Mouse (Mus musculus): ENCODE results near the gene Wbp11. TPM values are rescaled to one million over a fixed set of nuclear protein-coding genes. Genes with fewer than 3 reads are reported as not detected.

The Wbp11 gene
- 10 to 100 TPM; 72.0 to 77.7 TPM for total RNA-seq (2021)
- long read RNA-seq, experiment 1, transcript Wbp11-201 (12 exons, 2,739 nt) = major isoform, 62 of 82 reads
- long read RNA-seq, experiment 1, partial matches to known transcripts = 3 of 82 reads
- long read RNA-seq, experiment 1, other reads (novel, unspliced or antisense) = 17 of 82 reads
- long read RNA-seq, experiment 2, transcript Wbp11-201 (12 exons, 2,739 nt) = major isoform, 32 of 67 reads
- long read RNA-seq, experiment 2, partial matches to known transcripts = 24 of 67 reads
- long read RNA-seq, experiment 2, other reads (novel, unspliced or antisense) = 11 of 67 reads

- DNase-seq (ENCODE audit: low spot score in 2 of 2) = peak; percentile 92 to 93
These were observed at the start of gene Wbp11 for GRCm38 (mm10) chr6:136827881-136828561. Gene Wbp11 (minus strand): TSS chr6:136828233.

GRCm38 (mm10) chr6:136875670-136876069 is 47.6 kb upstream of the Wbp11 start, which contains the start of gene Mgp:
Gene Mgp (minus strand): TSS chr6:136875823.
- DNase-seq (ENCODE audit: low spot score in 2 of 2) = no peak

GRCm38 (mm10) chr6:136874599-136874998 is 46.6 kb upstream of the Wbp11 start:
- no peak for DNase-seq (ENCODE audit: low spot score in 2 of 2)

- DNase-seq (ENCODE audit: low spot score in 2 of 2) = no peak
These were observed 40.9 kb upstream of the Wbp11 start for GRCm38 (mm10) chr6:136868921-136869320.

- DNase-seq (ENCODE audit: low spot score in 2 of 2) = no peak
These were observed 38.1 kb upstream of the Wbp11 start for GRCm38 (mm10) chr6:136866150-136866549.

- DNase-seq (ENCODE audit: low spot score in 2 of 2) = no peak
These were observed 37.3 kb upstream of the Wbp11 start for GRCm38 (mm10) chr6:136865360-136865759.

GRCm38 (mm10) chr6:136861020-136861419 is 33.0 kb upstream of the Wbp11 start:
- DNase-seq (ENCODE audit: low spot score in 2 of 2) = no peak

GRCm38 (mm10) chr6:136858420-136858819 is 30.4 kb upstream of the Wbp11 start:
- no peak for DNase-seq (ENCODE audit: low spot score in 2 of 2)

- DNase-seq (ENCODE audit: low spot score in 2 of 2) = peak in 1 of 2 experiments; percentile 12
These were observed 29.8 kb upstream of the Wbp11 start for GRCm38 (mm10) chr6:136857873-136858260.

GRCm38 (mm10) chr6:136857186-136857872 is 29.3 kb upstream of the Wbp11 start, which contains the start of gene Art4:
Gene Art4 (minus strand): TSS chr6:136857733.
- DNase-seq (ENCODE audit: low spot score in 2 of 2) = no peak

GRCm38 (mm10) chr6:136856071-136856636 is 28.1 kb upstream of the Wbp11 start:
- no peak for DNase-seq (ENCODE audit: low spot score in 2 of 2)

GRCm38 (mm10) chr6:136855183-136855582 is 27.1 kb upstream of the Wbp11 start:
- DNase-seq (ENCODE audit: low spot score in 2 of 2) = no peak

GRCm38 (mm10) chr6:136854361-136854781 is 26.3 kb upstream of the Wbp11 start:
- no peak for DNase-seq (ENCODE audit: low spot score in 2 of 2)

- DNase-seq (ENCODE audit: low spot score in 2 of 2) = no peak
These were observed 24.7 kb upstream of the Wbp11 start for GRCm38 (mm10) chr6:136852762-136853161.

GRCm38 (mm10) chr6:136852348-136852747 is 24.3 kb upstream of the Wbp11 start:
- no peak for DNase-seq (ENCODE audit: low spot score in 2 of 2)

GRCm38 (mm10) chr6:136850267-136850666 is 22.2 kb upstream of the Wbp11 start:
- no peak for DNase-seq (ENCODE audit: low spot score in 2 of 2)

GRCm38 (mm10) chr6:136848971-136849370 is 20.9 kb upstream of the Wbp11 start:
- DNase-seq (ENCODE audit: low spot score in 2 of 2) = no peak

GRCm38 (mm10) chr6:136848399-136848798 is 20.4 kb upstream of the Wbp11 start:
- DNase-seq (ENCODE audit: low spot score in 2 of 2) = no peak

- peak; percentile 53 to 69 for DNase-seq (ENCODE audit: low spot score in 2 of 2)
These were observed 19.8 kb upstream of the Wbp11 start for GRCm38 (mm10) chr6:136847790-136848189.

GRCm38 (mm10) chr6:136847267-136847666 is 19.2 kb upstream of the Wbp11 start:
- no peak for DNase-seq (ENCODE audit: low spot score in 2 of 2)

GRCm38 (mm10) chr6:136845706-136846480 is 17.9 kb upstream of the Wbp11 start:
- no peak for DNase-seq (ENCODE audit: low spot score in 2 of 2)

Data from adrenal gland, adult 18-20 months (tissue).